Mouse (Mus musculus): ENCODE results near the gene Diaph3. TPM values are rescaled to one million over a fixed set of nuclear protein-coding genes. Genes with fewer than 3 reads are reported as not detected.

Diaph3 gene
- polyA plus RNA-seq, 1 experiment from 2014 or later: 11.5 TPM

Small RNA genes lying within 50 kb of the gene (microRNA-seq; reads per million reads assigned to microRNA genes)
- gene Gm23438: not detected

All from limb, embryonic 15.5 days (tissue).